Mouse (Mus musculus) olfactory bulb, adult 2 months (tissue): ENCODE results near the gene Vcam1.

Experiments
- CTCF ChIP-seq: fragments of 200-500 bp; IDR thresholded peaks from 2 replicates; pipeline ENCODE4 v1.5.1; 2012; ENCODE audit warnings: low read depth, mild to moderate bottlenecking, low read length, moderate library complexity; ENCODE audit not compliant: insufficient read depth
- POLR2A ChIP-seq: fragments of 200-500 bp; IDR thresholded peaks from 2 replicates; pipeline ENCODE4 v1.6.1; 2012; ENCODE audit warnings: mild to moderate bottlenecking, low read depth, low read length, moderate library complexity; ENCODE audit not compliant: insufficient read depth

- TF ChIP-seq CTCF (no peak), POLR2A (no peak)
Observed at GRCm38 (mm10) chr3:116126070-116126469, 3.4 kb downstream of the Vcam1 start.
